Mouse (Mus musculus) bone marrow, adult 2 months (tissue): ENCODE measurements around the gene Pla2g1b.

Source experiments
- CTCF ChIP-seq: fragments of 200-500 bp; IDR thresholded peaks from 2 replicates; pipeline ENCODE4 v1.5.1; 2011; ENCODE audit warnings: low read length, control low read depth; ENCODE audit not compliant: control insufficient read depth, insufficient read depth
- POLR2A ChIP-seq: fragments of 200-500 bp; IDR thresholded peaks from 2 replicates; pipeline ENCODE4 v1.6.1; 2011; ENCODE audit warnings: low read depth, mild to moderate bottlenecking, control low read depth, low read length, borderline replicate concordance; ENCODE audit not compliant: control insufficient read depth

GRCm38 (mm10) chr5:115482390-115483265 is 16.6 kb downstream of the Pla2g1b start:
- TF ChIP-seq CTCF (no peak), POLR2A (no peak)
